Mouse (Mus musculus) forebrain, embryonic 14.5 days (tissue): ENCODE results near the gene Shmt1. TPM values are rescaled to one million over a fixed set of nuclear protein-coding genes. Genes with fewer than 3 reads are reported as not detected.

Source experiments
- ATAC-seq: fragments of 200-750 bp; cut with Nextera tagmentation; 2 replicates; pipeline ENCODE4 v1.8.0; 2017; ENCODE audit warnings: mild to moderate bottlenecking, moderate library complexity
- DNase-seq: peaks from one replicate; pipeline ENCODE4 v3.0.0-alpha.2; 2015; ENCODE audit warnings: low spot score
- H3K27ac ChIP-seq: fragments of 300-500 bp; sonication (generic); 2 replicates; pipeline ENCODE4 v1.5.1; 2014; ENCODE audit warnings: low read depth, mild to moderate bottlenecking, control low read depth, low read length, moderate library complexity
- H3K27me3 ChIP-seq: fragments of 300-500 bp; sonication (generic); replicated peaks from 2 replicates; pipeline ENCODE4 v1.6.1; 2014; ENCODE audit warnings: low read length, control low read depth, mixed read lengths; ENCODE audit not compliant: control insufficient read depth, insufficient read depth
- H3K36me3 ChIP-seq: fragments of 300-500 bp; sonication (generic); 2 replicates; pipeline ENCODE4 v1.6.1; 2014; ENCODE audit warnings: low read length, control low read depth; ENCODE audit not compliant: control insufficient read depth, insufficient read depth
- H3K4me1 ChIP-seq: fragments of 300-500 bp; sonication (generic); 2 replicates; pipeline ENCODE4 v1.6.1; 2014; ENCODE audit warnings: antibody characterized with exemption, low read length, control low read depth; ENCODE audit not compliant: control insufficient read depth, insufficient read depth
- H3K4me2 ChIP-seq: fragments of 300-500 bp; sonication (generic); 2 replicates; pipeline ENCODE4 v1.6.1; 2014; ENCODE audit warnings: mild to moderate bottlenecking, control low read depth, low read length
- H3K4me3 ChIP-seq: fragments of 300-500 bp; sonication (generic); 2 replicates; pipeline ENCODE4 v1.5.1; 2014; ENCODE audit warnings: low read depth, low read length, control low read depth
- H3K9ac ChIP-seq: fragments of 300-500 bp; sonication (generic); 2 replicates; pipeline ENCODE4 v1.6.1; 2014; ENCODE audit warnings: mild to moderate bottlenecking, low read length, control low read depth, moderate library complexity
- H3K9me3 ChIP-seq: fragments of 300-500 bp; sonication (generic); replicated peaks from 2 replicates; pipeline ENCODE4 v1.6.1; 2016; ENCODE audit warnings: low read length, control low read depth, mixed read lengths; ENCODE audit not compliant: control insufficient read depth
- WGBS: fragments of 180-500 bp; shearing (Covaris S2); extraction: QIAGEN DNeasy Blood & Tissue Kit; methylation state at CpG from one replicate; pipeline ENCODE4 v1.1.7; 2014; 5-methylcytosine and 5-hydroxymethylcytosine counted together
- polyA plus RNA-seq: library from polyadenylated mRNA; unstranded; fragments of >200 nt; fragmentation: Nextera tagmentation; extraction: Ambion mirVana; gene quantifications from 2 replicates; pipeline ENCODE4 v1.2.1, GENCODE M21; 2014

The Shmt1 gene
- polyA plus RNA-seq, 1 experiment from 2014 or later = 17.3 TPM

- DNase-seq = peak; percentile 13
- H3K36me3 ChIP-seq = no peaks in the 10 kb centered on the region
- H3K27ac ChIP-seq = no peak overlapping the region
- no peaks in the 10 kb centered on the region for H3K9me3 ChIP-seq
- peaks cover 5% of the 10 kb centered on the region; the same call in 1 of the 2 replicates for H3K4me1 ChIP-seq
- WGBS = 38% methylated on average over 2 of the region's 2 CpGs
- no peak for ATAC-seq
- H3K4me3 ChIP-seq = no peak overlapping the region
- no peak overlapping the region for H3K9ac ChIP-seq
- no peak overlapping the region for H3K4me2 ChIP-seq
- H3K27me3 ChIP-seq = no peaks in the 10 kb centered on the region
Observed at GRCm38 (mm10) chr11:60828903-60829302, 17.4 kb upstream of the Shmt1 start.

DNA sequence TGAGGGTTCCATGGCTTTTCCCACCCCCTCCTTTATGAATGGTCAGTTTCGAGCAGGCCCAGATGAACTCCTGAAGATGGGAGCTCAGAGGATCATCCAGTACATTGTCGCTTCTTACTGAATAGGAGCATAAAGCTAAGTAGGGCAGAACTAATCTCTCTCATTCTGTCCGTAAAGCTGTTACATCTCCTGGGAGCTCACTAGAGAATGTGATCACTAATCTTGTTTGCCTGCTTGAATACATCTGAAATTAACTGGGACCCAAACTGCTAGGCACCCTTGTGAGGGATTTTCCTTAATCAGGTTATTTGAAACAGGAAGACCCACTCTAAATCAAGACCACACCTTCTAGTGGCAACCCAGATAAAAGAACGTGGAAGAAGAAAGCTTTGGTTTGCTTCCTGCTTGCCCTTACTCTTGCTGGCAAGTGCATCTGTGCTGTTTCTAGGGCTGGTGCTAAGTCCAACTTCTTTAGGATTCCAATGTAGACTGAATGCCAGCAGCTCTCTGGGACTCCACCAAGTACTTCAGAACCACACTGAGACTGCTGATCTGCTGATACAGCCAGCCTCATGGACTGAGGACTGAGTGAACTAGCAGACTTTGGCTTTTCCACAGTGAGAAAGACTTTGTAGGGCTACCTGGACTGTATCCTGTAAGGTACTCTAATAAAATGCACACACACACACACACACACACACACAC is 15.9 kb upstream of the Shmt1 start:
- no peaks in the 10 kb centered on the region for H3K36me3 ChIP-seq
- no peak for DNase-seq
- H3K4me2 ChIP-seq = no peak overlapping the region
- no peak for ATAC-seq
- no peak overlapping the region for H3K9ac ChIP-seq
- no peaks in the 10 kb centered on the region for H3K9me3 ChIP-seq
- H3K27ac ChIP-seq = no peak overlapping the region
- H3K4me3 ChIP-seq = no peak overlapping the region
- peaks cover 5% of the 10 kb centered on the region; the same call in 1 of the 2 replicates for H3K4me1 ChIP-seq
- H3K27me3 ChIP-seq = no peaks in the 10 kb centered on the region
- 26% methylated on average over 4 of the region's 4 CpGs for WGBS

GRCm38 (mm10) chr11:60826700-60827099 is 15.2 kb upstream of the Shmt1 start:
- Histone ChIP-seq H3K27ac (no peak overlapping the region), H3K27me3 (no peaks in the 10 kb centered on the region), H3K4me1 (peaks cover 5% of the 10 kb centered on the region; the same call in 1 of the 2 replicates), H3K4me2 (no peak overlapping the region), H3K9ac (no peak overlapping the region), H3K4me3 (no peak overlapping the region), H3K9me3 (no peaks in the 10 kb centered on the region), H3K36me3 (no peaks in the 10 kb centered on the region)
- DNase-seq (no peak), ATAC-seq (no peak)
- WGBS = 60% methylated on average over 1 of the region's 1 CpGs

GRCm38 (mm10) chr11:60825191-60825590 is 13.7 kb upstream of the Shmt1 start:
- H3K4me3 ChIP-seq = no peak overlapping the region
- H3K4me2 ChIP-seq = no peak overlapping the region
- no peak overlapping the region for H3K9ac ChIP-seq
- 87% methylated on average over 3 of the region's 3 CpGs for WGBS
- DNase-seq = no peak
- H3K9me3 ChIP-seq = no peaks in the 10 kb centered on the region
- no peaks in the 10 kb centered on the region for H3K36me3 ChIP-seq
- no peaks in the 10 kb centered on the region for H3K27me3 ChIP-seq
- ATAC-seq = no peak
- H3K27ac ChIP-seq = no peak overlapping the region
- H3K4me1 ChIP-seq = no peaks in the 10 kb centered on the region

DNA sequence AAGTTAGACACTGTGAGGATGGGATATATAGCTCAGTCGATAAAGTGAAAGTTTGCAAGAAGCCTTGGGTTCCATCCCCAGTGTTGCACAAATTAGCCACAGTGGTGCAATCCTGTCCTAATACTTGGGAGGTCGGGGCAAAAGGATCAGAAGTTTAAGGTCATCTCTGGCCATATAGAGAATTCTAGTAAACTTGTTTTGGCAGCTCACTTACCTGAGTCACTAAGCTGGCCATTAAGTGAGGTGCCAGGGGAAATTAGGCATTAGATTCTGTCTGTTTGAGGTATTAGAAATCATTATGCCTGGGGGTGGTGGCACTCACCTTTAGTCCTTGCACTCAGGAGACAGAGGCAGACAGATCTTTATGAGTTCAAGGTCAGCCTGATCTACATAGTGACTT is 12.3 kb upstream of the Shmt1 start:
- H3K4me3 ChIP-seq = no peak overlapping the region
- DNase-seq (no peak), ATAC-seq (no peak)
- H3K9ac ChIP-seq = no peak overlapping the region
- H3K36me3 ChIP-seq = no peaks in the 10 kb centered on the region
- 76% methylated on average over 2 of the region's 2 CpGs for WGBS
- H3K9me3 ChIP-seq = no peaks in the 10 kb centered on the region
- no peak overlapping the region for H3K27ac ChIP-seq
- no peak overlapping the region for H3K4me2 ChIP-seq
- no peaks in the 10 kb centered on the region for H3K27me3 ChIP-seq
- no peaks in the 10 kb centered on the region for H3K4me1 ChIP-seq

- no peaks in the 10 kb centered on the region for H3K4me1 ChIP-seq
- H3K4me2 ChIP-seq = no peak overlapping the region
- H3K9ac ChIP-seq = no peak overlapping the region
- H3K27me3 ChIP-seq = no peaks in the 10 kb centered on the region
- H3K4me3 ChIP-seq = no peak overlapping the region
- DNase-seq = no peak
- 77% methylated on average over 5 of the region's 5 CpGs for WGBS
- no peaks in the 10 kb centered on the region for H3K9me3 ChIP-seq
- H3K36me3 ChIP-seq = no peaks in the 10 kb centered on the region
- H3K27ac ChIP-seq = no peak overlapping the region
- ATAC-seq = no peak
Observed at GRCm38 (mm10) chr11:60816398-60816797, 4.9 kb upstream of the Shmt1 start.

GRCm38 (mm10) chr11:60811054-60811460 is 461 bp downstream of the Shmt1 start:
- peak overlapping the region; percentile 41 for H3K4me3 ChIP-seq
- H3K27me3 ChIP-seq = no peaks in the 10 kb centered on the region
- H3K27ac ChIP-seq = no peak overlapping the region
- H3K9ac ChIP-seq = peak overlapping the region; percentile 47
- H3K36me3 ChIP-seq = no peaks in the 10 kb centered on the region
- H3K9me3 ChIP-seq = no peaks in the 10 kb centered on the region
- H3K4me2 ChIP-seq = peak overlapping the region; percentile 75
- peaks cover 7% of the 10 kb centered on the region for H3K4me1 ChIP-seq
- ATAC-seq (peak; percentile 100), DNase-seq (peak; percentile 94)
- 0% methylated on average over 29 of the region's 29 CpGs for WGBS

DNA sequence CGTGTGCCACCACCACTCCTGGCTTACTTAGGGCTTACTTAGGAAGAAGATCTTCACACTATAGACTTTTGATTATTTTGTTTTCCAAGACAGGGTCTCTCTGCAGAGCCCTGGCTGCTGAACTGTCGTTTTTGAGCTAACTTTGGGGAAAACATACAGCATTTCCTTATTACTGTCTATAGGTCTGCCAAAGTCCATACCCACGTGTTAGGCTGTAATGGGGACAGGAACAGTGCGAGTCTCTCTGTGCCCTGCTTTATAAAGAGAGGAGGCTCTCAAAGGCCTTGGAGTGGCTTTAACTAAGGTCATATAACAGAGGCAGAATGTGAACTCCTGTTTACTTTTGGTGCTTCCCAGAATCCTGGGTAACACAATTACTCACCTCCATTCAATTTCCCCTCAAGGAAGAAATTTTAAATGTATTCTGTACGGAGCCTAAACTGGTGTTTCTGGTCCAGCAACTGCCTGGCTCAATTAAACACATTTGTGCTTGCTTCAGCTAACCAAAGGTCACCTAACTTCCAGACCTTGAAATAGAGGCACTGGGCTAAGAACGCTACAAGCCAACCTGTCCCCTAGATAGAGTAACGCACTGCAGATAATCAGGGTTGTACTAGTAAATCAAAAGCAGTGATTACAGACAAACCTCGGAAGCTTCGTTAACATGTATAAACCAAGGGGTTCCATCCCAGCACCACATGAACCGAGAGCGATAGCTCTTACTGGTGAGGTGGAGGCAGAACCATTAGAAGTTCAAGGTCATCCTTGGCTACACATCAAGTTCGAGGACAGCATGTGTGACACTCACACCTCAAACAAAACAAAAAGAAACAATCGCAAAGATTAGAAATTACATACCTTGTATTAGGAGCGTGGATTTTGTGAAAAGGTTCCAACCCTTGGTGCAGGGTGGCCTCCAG is 1.2 kb downstream of the Shmt1 start:
- ATAC-seq (no peak), DNase-seq (no peak)
- WGBS = 16% methylated on average over 14 of the region's 14 CpGs
- Histone ChIP-seq H3K9ac (peak overlapping the region; percentile 47), H3K4me3 (peak overlapping the region; percentile 41), H3K36me3 (no peaks in the 10 kb centered on the region), H3K27me3 (no peaks in the 10 kb centered on the region), H3K4me2 (peak overlapping the region; percentile 75), H3K27ac (no peak overlapping the region), H3K9me3 (no peaks in the 10 kb centered on the region), H3K4me1 (peaks cover 7% of the 10 kb centered on the region)

DNA sequence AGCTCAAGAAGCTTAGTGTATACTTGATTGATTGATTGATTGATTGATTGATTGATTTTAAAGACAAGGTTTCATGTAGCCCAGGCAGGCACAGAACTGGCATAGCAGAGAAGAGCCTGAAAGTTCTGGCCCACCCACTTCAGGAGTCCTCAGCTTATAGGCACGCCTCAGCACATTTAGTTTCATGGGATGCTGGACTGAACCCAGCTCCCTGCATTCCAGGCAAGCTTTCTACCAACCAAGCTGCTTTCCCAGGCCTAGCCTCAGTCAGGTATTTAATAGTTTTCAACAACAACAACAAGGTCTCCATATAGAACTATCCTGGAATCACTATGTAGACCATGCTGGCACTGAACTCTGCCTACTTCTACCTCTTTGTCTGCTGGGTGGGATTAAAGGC is 2.0 kb downstream of the Shmt1 start:
- WGBS = 42% methylated on average over 1 of the region's 1 CpGs
- Histone ChIP-seq H3K36me3 (no peaks in the 10 kb centered on the region), H3K9ac (no peak overlapping the region), H3K4me2 (peak overlapping the region; percentile 75), H3K4me1 (peaks cover 7% of the 10 kb centered on the region), H3K27me3 (no peaks in the 10 kb centered on the region), H3K27ac (no peak overlapping the region), H3K9me3 (no peaks in the 10 kb centered on the region), H3K4me3 (no peak overlapping the region)
- no peak for ATAC-seq
- DNase-seq = no peak
